Mouse (Mus musculus): Measurements from ENCODE around the gene Hist1h3f. TPM values are rescaled to one million over a fixed set of nuclear protein-coding genes. Genes with fewer than 3 reads are reported as not detected.
"Not testable (repeated sequence)": the region's sequence is repeated elsewhere in the genome, so short reads cannot be mapped to it uniquely, and the experiment has no call there.

Gene Hist1h3f
- polyA plus RNA-seq, 1 experiment, result 7.0 TPM

- Histone ChIP-seq H3K4me3 (replicated peaks) (peak overlapping the region; percentile 91), H3K36me3 (replicated peaks; ENCODE audit: low read length) (no peaks in the 10 kb centered on the region), H3K27me3 (replicated peaks) (no peaks in the 10 kb centered on the region), H3K9me3 (no peaks in the 10 kb centered on the region), H3K4me1 (peaks cover 55% of the 10 kb centered on the region)
- no peak for TF ChIP-seq FLI1 (IDR thresholded peaks at IDR 0.05; ENCODE audit: low read length)
- no peak for TF ChIP-seq GATA1 (IDR thresholded peaks at IDR 0.05; ENCODE audit: borderline replicate concordance, low read length)
These were observed 14.2 kb upstream of the Hist1h3f start for GRCm38 (mm10) chr13:23529480-23530165.

GRCm38 (mm10) chr13:23530181-23530900 is 13.5 kb upstream of the Hist1h3f start:
- TF ChIP-seq GATA1 (IDR thresholded peaks at IDR 0.05; ENCODE audit: borderline replicate concordance, low read length), result no peak
- no peak for TF ChIP-seq FLI1 (IDR thresholded peaks at IDR 0.05; ENCODE audit: low read length)
- no peaks in the 10 kb centered on the region for H3K36me3 ChIP-seq (replicated peaks; ENCODE audit: low read length)
- peak overlapping the region; percentile 91 for H3K4me3 ChIP-seq (replicated peaks)
- no peaks in the 10 kb centered on the region for H3K9me3 ChIP-seq
- H3K4me1 ChIP-seq, result peaks cover 56% of the 10 kb centered on the region
- no peaks in the 10 kb centered on the region for H3K27me3 ChIP-seq (replicated peaks)

DNA sequence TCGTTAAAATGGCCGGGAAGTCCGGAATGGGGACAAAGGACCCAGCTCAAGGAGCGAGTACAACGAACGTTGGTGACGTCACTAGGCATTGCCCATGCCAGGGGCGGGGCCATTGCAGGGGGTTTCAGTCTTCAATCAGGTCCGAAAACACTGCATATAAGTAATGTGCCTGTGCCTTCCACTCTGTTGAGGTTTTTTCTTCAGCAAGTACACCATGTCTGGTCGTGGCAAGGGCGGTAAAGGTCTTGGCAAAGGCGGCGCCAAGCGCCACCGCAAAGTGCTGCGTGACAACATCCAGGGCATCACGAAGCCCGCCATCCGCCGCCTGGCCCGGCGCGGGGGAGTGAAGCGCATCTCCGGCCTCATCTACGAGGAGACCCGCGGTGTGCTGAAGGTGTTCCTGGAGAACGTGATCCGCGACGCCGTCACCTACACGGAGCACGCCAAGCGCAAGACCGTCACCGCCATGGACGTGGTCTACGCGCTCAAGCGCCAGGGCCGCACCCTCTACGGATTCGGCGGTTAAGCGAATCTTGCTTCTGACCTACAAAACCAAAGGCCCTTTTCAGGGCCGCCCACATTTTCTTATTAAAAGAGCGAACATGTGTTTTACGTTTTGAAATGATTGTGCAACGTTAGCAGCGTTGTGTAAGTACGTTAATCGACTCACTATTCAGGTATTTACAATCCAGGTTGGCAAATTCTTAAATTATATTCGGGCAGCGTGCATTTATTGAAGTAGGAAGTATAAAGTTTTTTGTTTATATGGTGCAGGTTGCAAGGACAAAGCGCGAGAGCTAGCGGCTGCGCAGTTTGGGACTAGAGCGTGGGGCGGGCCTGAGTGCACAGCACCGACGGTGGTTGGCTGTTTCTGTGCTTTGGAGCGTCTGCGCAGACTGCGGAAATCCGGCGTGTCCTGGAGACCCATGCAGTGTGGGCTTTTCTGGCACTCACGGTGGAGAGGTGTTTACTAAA is 12.7 kb upstream of the Hist1h3f start, which contains the start of gene Hist1h4h:
Gene Hist1h4h, plus strand, starts transcription at position 150 of the 975 bp plus-strand sequence.
- Histone ChIP-seq H3K36me3 (replicated peaks; ENCODE audit: low read length) (no peaks in the 10 kb centered on the region), H3K4me3 (replicated peaks) (peak within 1 kb of the TSS; percentile 91), H3K9me3 (no peaks in the 10 kb centered on the region), H3K4me1 (peaks cover 50% of the 10 kb centered on the region), H3K27me3 (replicated peaks) (no peaks in the 10 kb centered on the region)
- TF ChIP-seq GATA1 (IDR thresholded peaks at IDR 0.05; ENCODE audit: borderline replicate concordance, low read length) (no peak), FLI1 (IDR thresholded peaks at IDR 0.05; ENCODE audit: low read length) (no peak)

- H3K9me3 ChIP-seq, result no peaks in the 10 kb centered on the region
- no peaks in the 10 kb centered on the region for H3K36me3 ChIP-seq (replicated peaks; ENCODE audit: low read length)
- H3K4me1 ChIP-seq, result peaks cover 52% of the 10 kb centered on the region
- no peaks in the 10 kb centered on the region for H3K27me3 ChIP-seq (replicated peaks)
- TF ChIP-seq GATA1 (IDR thresholded peaks at IDR 0.05; ENCODE audit: borderline replicate concordance, low read length) (no peak), FLI1 (IDR thresholded peaks at IDR 0.05; ENCODE audit: low read length) (no peak)
- H3K4me3 ChIP-seq (replicated peaks), result peak overlapping the region; percentile 91
These were observed 11.4 kb upstream of the Hist1h3f start for GRCm38 (mm10) chr13:23532262-23533075.

GRCm38 (mm10) chr13:23533560-23534367 is 10.1 kb upstream of the Hist1h3f start, which contains the start of gene Hist1h2af:
Gene Hist1h2af, plus strand, starts transcription at chr13:23533906.
- H3K27me3 ChIP-seq (replicated peaks); H3K36me3 ChIP-seq (replicated peaks; ENCODE audit: low read length); H3K9me3 ChIP-seq: not testable (repeated sequence)
- peaks cover 59% of the 10 kb centered on the region for H3K4me1 ChIP-seq
- peak within 1 kb of the TSS; percentile 95 for H3K4me3 ChIP-seq (replicated peaks)

- H3K4me3 ChIP-seq (replicated peaks), result peak overlapping the region; percentile 95
- H3K27me3 ChIP-seq (replicated peaks), result no peaks in the 10 kb centered on the region
- TF ChIP-seq GATA1 (IDR thresholded peaks at IDR 0.05; ENCODE audit: borderline replicate concordance, low read length), result no peak
- TF ChIP-seq FLI1 (IDR thresholded peaks at IDR 0.05; ENCODE audit: low read length), result no peak
- H3K4me1 ChIP-seq, result peaks cover 61% of the 10 kb centered on the region
- no peaks in the 10 kb centered on the region for H3K9me3 ChIP-seq
- no peaks in the 10 kb centered on the region for H3K36me3 ChIP-seq (replicated peaks; ENCODE audit: low read length)
These were observed 9.3 kb upstream of the Hist1h3f start for GRCm38 (mm10) chr13:23534368-23535131.

DNA sequence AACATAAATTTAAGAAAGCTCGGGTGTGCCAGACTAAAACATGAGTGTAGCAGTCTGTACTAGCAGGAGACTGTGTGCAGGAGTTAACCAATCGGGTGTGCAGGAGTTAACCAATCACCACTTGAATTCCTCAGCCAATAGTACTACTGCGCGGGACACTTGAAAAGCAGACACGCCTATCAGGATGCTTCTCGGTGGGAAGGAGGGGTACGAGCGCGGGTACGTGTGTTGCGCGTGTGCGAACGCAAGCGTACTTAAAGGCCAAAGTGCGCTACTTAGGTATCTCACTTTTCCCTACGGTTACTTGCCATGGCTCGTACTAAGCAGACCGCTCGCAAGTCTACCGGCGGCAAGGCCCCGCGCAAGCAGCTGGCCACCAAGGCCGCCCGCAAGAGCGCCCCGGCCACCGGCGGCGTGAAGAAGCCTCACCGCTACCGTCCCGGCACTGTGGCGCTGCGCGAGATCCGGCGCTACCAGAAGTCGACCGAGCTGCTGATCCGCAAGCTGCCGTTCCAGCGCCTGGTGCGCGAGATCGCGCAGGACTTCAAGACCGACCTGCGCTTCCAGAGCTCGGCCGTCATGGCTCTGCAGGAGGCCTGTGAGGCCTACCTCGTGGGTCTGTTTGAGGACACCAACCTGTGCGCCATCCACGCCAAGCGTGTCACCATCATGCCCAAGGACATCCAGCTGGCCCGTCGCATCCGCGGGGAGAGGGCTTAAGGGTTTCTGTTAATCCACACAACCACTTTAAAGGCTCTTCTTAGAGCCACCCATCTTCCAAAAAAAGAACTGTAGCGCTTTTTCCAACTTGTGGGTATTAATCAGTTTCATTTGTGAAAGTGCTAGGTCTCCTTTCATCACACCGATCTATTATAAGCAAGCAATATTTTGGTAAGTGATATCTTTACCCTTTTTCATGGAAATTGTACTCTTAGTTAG is 8.4 kb upstream of the Hist1h3f start, which contains the start of gene Hist1h3g:
Gene Hist1h3g, plus strand, starts transcription at position 286 of the 939 bp plus-strand sequence.
- H3K27me3 ChIP-seq (replicated peaks); H3K9me3 ChIP-seq; H3K36me3 ChIP-seq (replicated peaks; ENCODE audit: low read length): not testable (repeated sequence)
- Histone ChIP-seq H3K4me1 (peaks cover 60% of the 10 kb centered on the region), H3K4me3 (replicated peaks) (peak within 1 kb of the TSS; percentile 95)

All from megakaryocyte, embryonic 14.5 days (primary cell).